Mouse (Mus musculus): Measurements from ENCODE around the gene Tdg. TPM values are rescaled to one million over a fixed set of nuclear protein-coding genes. Genes with fewer than 3 reads are reported as not detected.

Tdg gene
- polyA plus RNA-seq, 1 experiment from 2014 or later, result 219 TPM

DNA sequence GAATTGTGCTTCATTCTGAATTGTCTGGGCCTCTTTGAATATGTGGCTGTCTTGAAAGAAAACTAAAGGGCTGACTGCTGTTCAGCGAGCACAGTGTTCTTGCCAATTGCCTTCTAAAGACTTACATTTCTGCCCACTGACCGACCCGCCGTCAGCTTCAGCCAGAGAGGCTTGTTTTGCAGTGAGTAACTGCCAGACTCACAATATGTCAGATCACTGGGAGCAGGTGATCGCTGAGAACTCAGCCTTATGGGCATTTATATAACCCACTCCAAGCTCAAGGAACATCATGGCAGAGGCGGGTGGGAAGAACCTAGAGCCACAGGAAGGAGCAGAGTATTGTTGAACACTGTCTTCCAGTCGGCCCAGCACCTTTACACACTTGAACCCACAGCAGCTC lies 52.0 kb downstream of the Tdg start:
- H3K27me3 ChIP-seq (replicated peaks; ENCODE audit: control insufficient read depth, insufficient read depth, low read length), result no peaks in the 10 kb centered on the region
- H3K36me3 ChIP-seq (ENCODE audit: control insufficient read depth, insufficient read depth), result no peaks in the 10 kb centered on the region
- H3K9me3 ChIP-seq (ENCODE audit: control insufficient read depth, low read length), result no peaks in the 10 kb centered on the region
- no peak for ATAC-seq
- H3K4me3 ChIP-seq (replicated peaks; ENCODE audit: low read length), result no peak overlapping the region
- H3K9ac ChIP-seq (replicated peaks; ENCODE audit: low read depth, low read length), result no peak overlapping the region
- H3K4me1 ChIP-seq (replicated peaks; ENCODE audit: control insufficient read depth, insufficient read depth, low read length), result no peaks in the 10 kb centered on the region
- H3K27ac ChIP-seq (ENCODE audit: low read length), result no peak overlapping the region
- WGBS, result 74% methylated on average over 7 of the region's 7 CpGs
- H3K4me2 ChIP-seq (ENCODE audit: low read length), result no peak overlapping the region

DNA sequence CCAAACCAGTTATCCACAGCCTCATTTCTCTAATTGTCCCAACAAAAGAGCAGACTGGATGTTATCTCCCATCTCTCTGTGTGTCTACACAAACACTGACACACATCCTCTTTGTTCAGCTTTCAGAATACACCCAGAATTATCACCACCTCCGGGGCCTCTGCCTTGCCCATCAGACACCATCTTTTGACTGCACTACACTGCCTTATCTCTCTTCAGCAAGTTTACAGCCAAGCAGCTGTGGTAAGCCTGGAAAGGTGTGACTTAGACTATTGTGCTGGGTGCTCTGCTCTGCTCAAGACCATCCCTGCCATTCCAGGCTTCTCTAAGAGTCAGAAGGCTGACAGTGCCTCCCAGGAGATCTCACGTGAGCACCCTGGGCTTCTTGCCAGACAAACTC lies 55.8 kb downstream of the Tdg start:
- ATAC-seq, result no peak
- H3K27me3 ChIP-seq (replicated peaks; ENCODE audit: control insufficient read depth, insufficient read depth, low read length), result no peaks in the 10 kb centered on the region
- H3K4me2 ChIP-seq (ENCODE audit: low read length), result no peak overlapping the region
- H3K9ac ChIP-seq (replicated peaks; ENCODE audit: low read depth, low read length), result no peak overlapping the region
- no peak overlapping the region for H3K4me3 ChIP-seq (replicated peaks; ENCODE audit: low read length)
- 63% methylated on average over 2 of the region's 2 CpGs for WGBS
- peaks cover under 1% of the 10 kb centered on the region; the same call in 1 of the 2 replicates for H3K4me1 ChIP-seq (replicated peaks; ENCODE audit: control insufficient read depth, insufficient read depth, low read length)
- no peak overlapping the region for H3K27ac ChIP-seq (ENCODE audit: low read length)
- H3K36me3 ChIP-seq (ENCODE audit: control insufficient read depth, insufficient read depth), result no peaks in the 10 kb centered on the region
- H3K9me3 ChIP-seq (ENCODE audit: control insufficient read depth, low read length), result no peaks in the 10 kb centered on the region

DNA sequence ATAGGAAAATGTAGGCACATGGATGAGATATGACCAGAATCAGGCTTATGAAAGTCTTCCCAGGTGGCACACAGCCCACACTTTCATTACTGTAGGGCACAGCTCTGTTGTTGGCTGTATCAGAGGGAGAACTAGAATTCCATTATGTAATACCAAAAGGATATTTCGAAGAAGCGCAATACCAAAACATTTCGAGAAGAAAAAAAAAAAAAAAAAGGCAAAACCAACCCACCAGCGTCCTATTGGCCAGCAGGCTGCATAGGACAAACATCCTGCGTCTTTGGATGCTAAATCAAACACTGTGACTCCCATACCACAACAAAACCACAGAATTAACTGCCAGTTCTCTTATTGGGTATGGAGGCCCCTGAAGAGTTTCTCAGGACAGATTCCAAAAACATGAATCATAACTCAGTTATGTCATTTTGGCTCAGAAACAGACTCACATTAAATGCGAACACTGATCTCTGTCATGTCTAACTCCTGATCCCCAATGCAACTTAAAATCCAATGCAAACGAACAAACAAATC lies 60.1 kb downstream of the Tdg start:
- H3K4me1 ChIP-seq (replicated peaks; ENCODE audit: control insufficient read depth, insufficient read depth, low read length), result peaks cover 3% of the 10 kb centered on the region; the same call in 1 of the 2 replicates
- no peak overlapping the region for H3K9ac ChIP-seq (replicated peaks; ENCODE audit: low read depth, low read length)
- WGBS, result 74% methylated on average over 7 of the region's 7 CpGs
- no peak overlapping the region for H3K4me2 ChIP-seq (ENCODE audit: low read length)
- no peak for ATAC-seq
- no peaks in the 10 kb centered on the region for H3K9me3 ChIP-seq (ENCODE audit: control insufficient read depth, low read length)
- H3K27ac ChIP-seq (ENCODE audit: low read length), result no peak overlapping the region
- no peaks in the 10 kb centered on the region for H3K36me3 ChIP-seq (ENCODE audit: control insufficient read depth, insufficient read depth)
- H3K27me3 ChIP-seq (replicated peaks; ENCODE audit: control insufficient read depth, insufficient read depth, low read length), result no peaks in the 10 kb centered on the region
- no peak overlapping the region for H3K4me3 ChIP-seq (replicated peaks; ENCODE audit: low read length)

DNA sequence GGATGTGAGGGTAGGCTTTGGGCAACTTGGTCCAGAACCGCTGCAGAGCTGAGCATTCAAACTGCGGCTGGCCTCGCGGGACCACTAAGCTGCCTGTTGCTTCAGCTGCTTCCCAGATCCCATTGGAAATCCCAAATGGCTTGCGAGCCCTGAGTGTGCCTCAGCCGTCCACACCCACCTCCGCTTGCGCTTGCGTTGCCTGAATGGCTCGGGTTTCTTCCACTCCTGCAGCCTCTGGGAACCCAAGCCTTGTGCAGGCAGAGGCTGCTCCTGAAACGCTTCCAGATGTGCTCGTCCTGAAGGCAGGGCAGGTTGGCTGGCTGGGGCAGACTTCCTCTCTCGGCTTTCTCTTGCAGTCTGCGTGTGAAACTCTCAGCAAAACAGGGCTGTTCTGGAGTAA lies 60.9 kb downstream of the Tdg start, which contains the start of gene Glt8d2:
Glt8d2 (minus strand) TSS at position 157 of the 400 bp plus-strand sequence.
- Histone ChIP-seq H3K9me3 (ENCODE audit: control insufficient read depth, low read length) (no peaks in the 10 kb centered on the region), H3K27ac (ENCODE audit: low read length) (no peak within 1 kb of the TSS), H3K27me3 (replicated peaks; ENCODE audit: control insufficient read depth, insufficient read depth, low read length) (no peaks in the 10 kb centered on the region), H3K4me1 (replicated peaks; ENCODE audit: control insufficient read depth, insufficient read depth, low read length) (peaks cover 3% of the 10 kb centered on the region; the same call in 1 of the 2 replicates), H3K4me3 (replicated peaks; ENCODE audit: low read length) (no peak within 1 kb of the TSS), H3K4me2 (ENCODE audit: low read length) (peak within 1 kb of the TSS; percentile 33), H3K36me3 (ENCODE audit: control insufficient read depth, insufficient read depth) (no peaks in the 10 kb centered on the region), H3K9ac (replicated peaks; ENCODE audit: low read depth, low read length) (0 out of 2 replicates have a peak within 1 kb of the TSS, but pooled peaks have one; percentile 11)
- no peak for ATAC-seq
- WGBS, result 8% methylated on average over 14 of the region's 14 CpGs

DNA sequence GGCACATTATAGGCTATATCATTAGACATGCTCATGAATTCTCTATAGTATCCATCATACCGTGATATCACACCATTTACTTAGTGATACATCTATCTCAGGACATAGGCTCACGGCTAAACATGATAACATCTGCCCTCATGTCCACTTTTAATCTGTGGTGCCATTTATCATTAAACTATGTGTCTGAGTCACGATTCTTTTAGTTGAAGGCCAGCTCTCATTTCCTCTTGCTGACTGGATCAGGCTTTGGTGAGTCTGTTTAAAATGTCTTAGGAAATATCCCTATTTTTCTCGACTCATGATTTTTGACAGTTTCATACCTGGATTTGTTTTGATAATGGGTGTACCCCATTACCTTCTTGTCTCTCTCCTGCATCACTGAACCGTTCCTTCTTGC lies 66.3 kb downstream of the Tdg start, which contains the start of gene Hcfc2:
Hcfc2 (plus strand) TSS at position 205 of the 400 bp plus-strand sequence.
- H3K4me3 ChIP-seq (replicated peaks; ENCODE audit: low read length), result no peak within 1 kb of the TSS
- H3K27me3 ChIP-seq (replicated peaks; ENCODE audit: control insufficient read depth, insufficient read depth, low read length), result no peaks in the 10 kb centered on the region
- peaks cover 15% of the 10 kb centered on the region for H3K4me1 ChIP-seq (replicated peaks; ENCODE audit: control insufficient read depth, insufficient read depth, low read length)
- H3K9ac ChIP-seq (replicated peaks; ENCODE audit: low read depth, low read length), result no peak within 1 kb of the TSS
- no peak for ATAC-seq
- 90% methylated on average over 5 of the region's 5 CpGs for WGBS
- no peaks in the 10 kb centered on the region for H3K9me3 ChIP-seq (ENCODE audit: control insufficient read depth, low read length)
- H3K36me3 ChIP-seq (ENCODE audit: control insufficient read depth, insufficient read depth), result no peaks in the 10 kb centered on the region
- H3K27ac ChIP-seq (ENCODE audit: low read length), result no peak within 1 kb of the TSS
- no peak within 1 kb of the TSS for H3K4me2 ChIP-seq (ENCODE audit: low read length)

DNA sequence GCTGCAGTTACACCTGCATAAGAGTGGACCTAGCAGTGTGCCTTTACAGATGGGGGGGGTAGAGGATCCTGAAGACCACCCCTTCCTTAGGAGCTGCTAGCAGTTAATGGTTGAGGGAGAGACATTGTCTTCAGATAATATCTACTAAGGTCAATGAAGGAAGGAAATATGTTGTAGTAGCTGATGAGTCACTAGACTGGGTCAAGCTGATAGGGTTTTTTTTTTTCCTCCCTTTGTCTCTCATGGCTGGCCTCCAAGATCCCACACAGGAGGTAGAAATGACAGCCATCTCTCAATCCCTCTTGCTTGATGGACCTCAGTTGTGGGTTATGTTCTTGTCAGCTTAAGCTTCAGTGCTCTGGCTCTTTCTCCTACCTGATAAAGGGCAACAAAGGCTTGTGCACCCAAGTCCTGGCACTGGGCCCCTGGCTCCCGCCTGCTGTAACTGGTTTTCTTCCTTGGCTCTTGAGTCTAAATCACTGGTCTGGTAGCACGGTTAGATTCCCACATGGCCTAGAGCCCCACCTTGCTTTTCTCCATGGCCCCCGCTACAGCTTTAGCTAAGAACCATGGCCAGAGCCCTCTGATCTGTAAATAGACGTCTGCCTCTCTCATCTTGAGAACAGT lies 66.9 kb downstream of the Tdg start:
- WGBS, result 79% methylated on average over 4 of the region's 4 CpGs
- no peak for ATAC-seq

DNA sequence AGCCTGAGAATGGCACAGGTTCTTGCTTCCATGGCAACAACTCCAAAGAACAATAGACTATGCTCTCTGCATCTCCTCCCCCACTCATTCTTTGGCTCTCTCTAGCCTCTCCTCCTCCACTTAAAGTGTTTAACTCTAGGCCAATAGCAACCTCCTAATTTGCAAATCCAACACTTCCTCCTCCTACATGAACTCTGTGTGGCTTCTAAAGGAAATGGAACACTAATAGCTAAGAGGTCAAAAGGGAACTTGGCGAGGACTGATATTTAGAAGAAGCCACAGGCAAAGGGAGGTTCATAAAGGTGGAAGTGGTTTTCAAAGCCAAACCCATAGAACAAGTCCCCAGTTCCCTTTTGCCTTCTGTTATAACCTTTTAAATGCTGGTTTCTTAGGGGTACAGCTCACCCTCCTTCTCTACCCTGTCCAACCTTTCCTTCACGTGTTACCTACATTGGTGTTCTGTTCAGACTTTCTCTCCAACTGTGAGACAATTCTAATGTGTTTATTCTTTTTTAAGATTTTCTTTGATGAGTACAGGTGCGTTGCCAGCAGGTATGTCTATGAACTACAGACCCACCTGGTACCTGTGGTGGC lies 67.8 kb downstream of the Tdg start:
- Histone ChIP-seq H3K36me3 (ENCODE audit: control insufficient read depth, insufficient read depth) (no peaks in the 10 kb centered on the region), H3K9ac (replicated peaks; ENCODE audit: low read depth, low read length) (no peak overlapping the region), H3K4me1 (replicated peaks; ENCODE audit: control insufficient read depth, insufficient read depth, low read length) (peaks cover 15% of the 10 kb centered on the region), H3K4me3 (replicated peaks; ENCODE audit: low read length) (no peak overlapping the region), H3K27ac (ENCODE audit: low read length) (no peak overlapping the region), H3K9me3 (ENCODE audit: control insufficient read depth, low read length) (no peaks in the 10 kb centered on the region), H3K27me3 (replicated peaks; ENCODE audit: control insufficient read depth, insufficient read depth, low read length) (no peaks in the 10 kb centered on the region), H3K4me2 (ENCODE audit: low read length) (no peak overlapping the region)
- 88% methylated on average over 3 of the region's 3 CpGs for WGBS
- no peak for ATAC-seq

More for the DNA sequence above, 66.9 kb downstream of the Tdg start:
- Histone ChIP-seq H3K9me3 (ENCODE audit: control insufficient read depth, low read length) (no peaks in the 10 kb centered on the region), H3K4me2 (ENCODE audit: low read length) (no peak overlapping the region), H3K4me1 (replicated peaks; ENCODE audit: control insufficient read depth, insufficient read depth, low read length) (peaks cover 15% of the 10 kb centered on the region), H3K27me3 (replicated peaks; ENCODE audit: control insufficient read depth, insufficient read depth, low read length) (no peaks in the 10 kb centered on the region), H3K36me3 (ENCODE audit: control insufficient read depth, insufficient read depth) (no peaks in the 10 kb centered on the region), H3K4me3 (replicated peaks; ENCODE audit: low read length) (no peak overlapping the region), H3K27ac (ENCODE audit: low read length) (no peak overlapping the region), H3K9ac (replicated peaks; ENCODE audit: low read depth, low read length) (no peak overlapping the region)

DNA sequence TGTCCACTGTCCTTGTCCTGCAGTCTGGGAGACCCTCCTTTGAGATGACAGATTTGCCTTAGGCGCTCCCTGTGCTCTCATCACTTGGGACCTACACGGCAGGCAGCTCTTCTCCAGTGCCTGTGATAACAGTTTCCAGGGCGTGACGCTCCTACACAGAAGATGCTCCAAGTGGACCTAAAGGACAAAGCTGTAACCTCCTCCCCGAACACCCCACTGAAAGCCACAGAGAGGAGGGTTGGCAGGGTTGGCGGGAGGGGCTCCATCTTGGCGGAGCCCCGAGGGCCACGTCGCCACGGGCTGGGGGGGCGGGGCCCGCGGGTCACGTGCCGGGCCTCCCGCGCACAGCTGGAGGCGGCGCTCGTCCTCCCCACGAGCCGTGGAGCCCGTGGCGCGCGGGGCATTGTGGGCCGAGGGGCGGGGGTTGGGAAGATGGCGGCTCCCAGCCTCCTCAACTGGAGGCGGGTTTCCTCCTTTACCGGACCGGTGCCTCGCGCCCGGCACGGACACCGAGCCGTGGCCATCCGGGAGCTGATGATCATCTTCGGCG lies 69.2 kb downstream of the Tdg start:
- ATAC-seq, result peak; percentile 96
- H3K4me2 ChIP-seq (ENCODE audit: low read length), result peak overlapping the region; percentile 67
- no peaks in the 10 kb centered on the region for H3K9me3 ChIP-seq (ENCODE audit: control insufficient read depth, low read length)
- H3K27me3 ChIP-seq (replicated peaks; ENCODE audit: control insufficient read depth, insufficient read depth, low read length), result no peaks in the 10 kb centered on the region
- peak overlapping the region; percentile 94 for H3K4me3 ChIP-seq (replicated peaks; ENCODE audit: low read length)
- no peaks in the 10 kb centered on the region for H3K36me3 ChIP-seq (ENCODE audit: control insufficient read depth, insufficient read depth)
- peak overlapping the region; percentile 88 for H3K9ac ChIP-seq (replicated peaks; ENCODE audit: low read depth, low read length)
- peak overlapping the region; percentile 69 for H3K27ac ChIP-seq (ENCODE audit: low read length)
- H3K4me1 ChIP-seq (replicated peaks; ENCODE audit: control insufficient read depth, insufficient read depth, low read length), result peaks cover 15% of the 10 kb centered on the region
- WGBS, result under 1% methylated on average over 29 of the region's 42 CpGs

DNA sequence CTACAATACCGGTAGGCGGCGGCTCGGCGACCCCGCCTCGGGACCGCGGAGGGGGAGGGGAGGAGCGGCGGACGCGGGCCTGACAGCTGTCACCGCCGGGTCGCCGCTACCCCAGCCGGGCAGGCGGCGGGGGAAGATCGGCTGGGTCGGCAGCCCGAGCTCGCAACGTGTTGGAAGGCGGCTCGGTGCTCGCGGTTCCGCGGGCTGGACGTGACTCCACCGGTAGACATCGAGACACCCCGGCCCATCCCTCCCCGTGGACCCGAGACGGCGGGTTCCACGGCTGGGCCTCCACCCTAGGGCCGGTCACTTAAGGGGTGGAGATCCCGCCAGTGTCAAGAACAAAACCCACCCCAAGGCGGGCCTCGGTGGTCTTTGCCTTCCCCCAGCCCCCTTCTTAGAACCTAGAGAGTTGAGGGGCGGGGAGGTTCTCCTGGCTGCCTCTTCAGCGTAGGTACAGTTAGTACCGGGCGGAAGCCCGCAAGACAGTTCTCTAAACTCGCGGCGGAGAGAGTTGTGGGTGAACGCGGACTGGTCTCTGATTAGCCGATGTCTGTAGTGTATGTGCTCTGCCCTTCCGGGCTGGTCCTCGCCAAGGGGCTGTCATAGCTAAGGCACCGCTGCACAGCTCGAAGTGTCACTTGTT lies 69.8 kb downstream of the Tdg start:
- under 1% methylated on average over 54 of the region's 59 CpGs for WGBS
- peak; percentile 70 for ATAC-seq
- H3K4me3 ChIP-seq (replicated peaks; ENCODE audit: low read length), result peak overlapping the region; percentile 94
- H3K36me3 ChIP-seq (ENCODE audit: control insufficient read depth, insufficient read depth), result peaks cover 2% of the 10 kb centered on the region; the same call in 1 of the 2 replicates
- H3K9me3 ChIP-seq (ENCODE audit: control insufficient read depth, low read length), result no peaks in the 10 kb centered on the region
- no peaks in the 10 kb centered on the region for H3K27me3 ChIP-seq (replicated peaks; ENCODE audit: control insufficient read depth, insufficient read depth, low read length)
- peak overlapping the region; percentile 67 for H3K4me2 ChIP-seq (ENCODE audit: low read length)
- peaks cover 15% of the 10 kb centered on the region for H3K4me1 ChIP-seq (replicated peaks; ENCODE audit: control insufficient read depth, insufficient read depth, low read length)
- H3K27ac ChIP-seq (ENCODE audit: low read length), result peak overlapping the region; percentile 58
- peak overlapping the region; percentile 88 for H3K9ac ChIP-seq (replicated peaks; ENCODE audit: low read depth, low read length)
